9 mouse cellular contexts compared by ENCODE assay signal in the genomic region with DNA sequence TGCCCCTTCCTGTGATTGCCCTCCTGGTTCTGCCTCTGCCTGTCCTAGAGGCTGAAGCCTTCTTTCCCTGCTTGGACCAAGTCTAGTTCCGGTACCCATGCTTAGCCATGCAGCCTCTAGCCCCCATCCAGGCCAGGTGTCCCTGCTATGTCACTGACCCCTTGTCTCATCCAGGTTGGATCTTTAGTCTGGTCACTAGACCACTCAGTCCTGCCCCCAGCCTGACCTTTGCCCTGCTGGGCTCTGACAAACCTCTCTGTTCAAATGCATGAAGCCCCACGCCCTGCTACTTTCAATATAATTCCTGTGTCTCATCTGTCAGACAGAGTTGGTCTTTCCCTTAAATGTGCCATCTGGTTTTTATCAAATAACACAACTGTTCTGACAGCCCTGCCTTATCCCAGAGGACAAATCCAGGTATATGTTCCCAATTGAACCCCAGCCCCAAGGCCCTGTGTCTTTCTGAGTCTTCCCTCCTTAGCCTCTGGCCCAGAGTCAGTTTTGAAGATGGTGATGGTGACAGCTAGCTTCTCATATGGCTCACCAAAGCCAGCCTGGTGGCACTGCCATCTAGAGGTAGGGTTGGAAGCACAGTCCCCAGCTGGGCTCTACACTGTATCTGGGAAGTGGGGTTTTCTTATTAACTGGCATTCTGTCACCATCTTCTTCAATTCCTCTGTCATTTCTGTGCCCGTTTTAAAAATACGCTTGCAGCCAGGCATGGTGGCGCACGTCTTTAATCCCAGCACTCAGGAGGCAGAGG. TPM values are rescaled to one million over a fixed set of nuclear protein-coding genes. Genes with fewer than 3 reads are reported as not detected.
DNase-seq lines count a peak whose midpoint lies in the region; TF ChIP-seq lines count a peak whose summit lies in the region.
"Had no signal": no experiment of that assay in that cellular context is flagged by ENCODE, and none has a peak within 500 bp of the region (broad histone marks: within the 10 kb centered on the region; RNA-seq: fewer than 3 reads in every experiment).

No protein-coding gene starts in this region.

- no peaks in the 10 kb centered on the region for H3K36me3 ChIP-seq in kidney, adult 2 months (ENCODE audit: control insufficient read depth, insufficient read depth, low read length)

- H3K27me3 ChIP-seq in kidney, adult 2 months (replicated peaks; ENCODE audit: control insufficient read depth, insufficient read depth, low read length): no peaks in the 10 kb centered on the region

- DNase-seq in kidney, adult 2 months: peak; percentile 25
- DNase-seq in kidney, adult 11 months: no peak
- peak; percentile 26 for DNase-seq in CD4-positive helper T cell, adult 2 months (ENCODE audit: low read depth, low spot score)
- DNase-seq in MEL-GATA-1-ER (ENCODE audit: extremely low read depth, low read depth): peak; percentile 3
- peak; percentile 29 for DNase-seq in lung, postnatal 10 days
- no peak for DNase-seq in ovary, adult 18-20 months (ENCODE audit: low spot score)
- DNase-seq in cerebellum, adult 9-11 months: no peak
- no peak for DNase-seq in gastrocnemius, postnatal 10 days
- DNase-seq: gastrocnemius, postnatal 25 days had no signal

- peak; percentile 65 for TF ChIP-seq CTCF in kidney, adult 2 months (conservative IDR thresholded peaks at IDR 0.05; ENCODE audit: insufficient read depth, insufficient read length, low read depth, low read length)

- no peak overlapping the region for H3K27ac ChIP-seq in kidney, adult 2 months (ENCODE audit: insufficient read depth, low read depth, low read length)

- 91% methylated on average over 6 of the region's 6 CpGs for WGBS in kidney, adult 2 months

- no peaks in the 10 kb centered on the region for H3K4me1 ChIP-seq in kidney, adult 2 months (ENCODE audit: control insufficient read depth, insufficient read depth, low read length)

- no peak for TF ChIP-seq POLR2A in kidney, adult 2 months (IDR thresholded peaks at IDR 0.05; ENCODE audit: low read depth, low read length)

- no peak overlapping the region for H3K4me3 ChIP-seq in kidney, adult 2 months (ENCODE audit: insufficient read depth, low read depth, low read length)

RNA-seq across cellular contexts. Expression of a gene that starts 24.5 kb away (rescaled TPM):
- 28.2 and 32.1 TPM in 2 replicates for polyA plus RNA-seq in kidney, adult 2 months (2012; rRNA removed)
- 10 to 100 TPM; 29.8 to 33.6 TPM for total RNA-seq in gastrocnemius, postnatal 10 days (2021)

RNA-seq across cellular contexts. Expression of a gene that starts 25.4 kb away (rescaled TPM):
- polyA plus RNA-seq in kidney, adult 2 months (2012; rRNA removed): 19.3 and 23.6 TPM in 2 replicates
- total RNA-seq in gastrocnemius, postnatal 10 days (2021): 10 to 100 TPM; 32.2 to 34.8 TPM

RNA-seq across cellular contexts. Expression of a gene that starts 55.5 kb away (rescaled TPM):
- 401 and 498 TPM in 2 replicates for polyA plus RNA-seq in kidney, adult 2 months (2012; rRNA removed)
- total RNA-seq in gastrocnemius, postnatal 10 days (2021): 10 to 100 TPM in 1 of 2 experiments, 1 to 10 TPM in 1; 9.5 to 14.2 TPM

Comparison
In these comparisons a context has a peak if more than half of its experiments do, and no peak if none do; other contexts are left out.
1. DNase-seq: peak in kidney, adult 2 months (single experiment), CD4-positive helper T cell, adult 2 months (single experiment), MEL-GATA-1-ER (single experiment) and lung, postnatal 10 days (single experiment); none in kidney, adult 11 months (single experiment), ovary, adult 18-20 months (single experiment), cerebellum, adult 9-11 months (single experiment) and gastrocnemius, postnatal 10 days (single experiment).